Mouse (Mus musculus): ENCODE data around the gene Gm9603. TPM values are rescaled to one million over a fixed set of nuclear protein-coding genes. Genes with fewer than 3 reads are reported as not detected.
"Not testable (repeated sequence)": the region's sequence is repeated elsewhere in the genome, so short reads cannot be mapped to it uniquely, and the experiment has no call there.

The Gm9603 gene
- not detected in 2 replicates for total RNA-seq (2014; rRNA removed)
- not detected in 2 replicates for polyA plus RNA-seq (2015; fragmentation: Nextera tagmentation; extraction: Ambion mirVana)

DNA sequence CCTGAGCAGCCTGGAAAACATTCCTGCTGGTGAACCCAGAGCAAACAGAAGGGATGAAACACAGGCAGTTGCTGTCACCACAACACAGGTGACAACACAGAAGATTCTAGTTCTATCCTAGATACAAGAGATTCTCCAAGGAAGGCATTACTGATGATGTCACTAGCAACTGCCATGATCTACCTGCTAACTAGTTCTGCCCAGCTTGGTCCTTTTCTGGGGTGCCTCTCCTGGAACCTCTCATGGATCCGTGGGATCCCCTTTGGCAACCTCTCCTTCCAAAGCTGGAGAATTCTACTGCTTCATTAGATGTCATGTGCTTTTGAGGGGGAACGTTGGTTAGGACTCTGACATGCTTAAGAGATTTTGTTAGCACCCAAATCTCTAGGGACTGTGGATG lies at the start of gene Gm9603:
Gene Gm9603 (minus strand): TSS at position 101 of the 400 bp plus-strand sequence.
- H3K4me3 ChIP-seq (ENCODE audit: low read depth, low read length); ATAC-seq (ENCODE audit: low FRiP score); H3K9me3 ChIP-seq (ENCODE audit: low read length); DNase-seq (ENCODE audit: low spot score); H3K4me1 ChIP-seq (ENCODE audit: insufficient read depth, low read length); H3K4me2 ChIP-seq (ENCODE audit: low read depth, low read length, poor library complexity, severe bottlenecking); H3K36me3 ChIP-seq (ENCODE audit: insufficient read depth, low read length); H3K9ac ChIP-seq (replicated peaks; ENCODE audit: low read length, poor library complexity, severe bottlenecking); H3K27me3 ChIP-seq (ENCODE audit: insufficient read depth, low read length); H3K27ac ChIP-seq (ENCODE audit: low read depth, low read length): not testable (repeated sequence)
- no CpG with 5 or more reads among the region's 2 CpGs for WGBS

DNA sequence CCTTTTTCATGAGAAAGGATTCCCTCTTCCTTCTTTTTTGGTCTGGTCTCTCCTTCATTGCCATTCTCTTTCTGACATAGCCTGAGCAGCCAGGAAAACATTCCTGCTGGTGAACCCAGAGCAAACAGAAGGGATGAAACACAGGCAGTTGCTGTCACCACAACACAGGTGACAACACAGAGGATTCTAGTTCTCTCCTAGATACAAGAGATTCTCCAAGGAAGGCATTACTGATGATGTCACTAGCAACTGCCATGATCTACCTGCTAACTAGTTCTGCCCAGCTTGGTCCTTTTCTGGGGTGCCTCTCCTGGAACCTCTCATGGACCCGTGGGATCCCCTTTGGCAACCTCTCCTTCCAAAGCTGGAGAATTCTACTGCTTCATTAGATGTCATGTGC lies 54.3 kb downstream of the Gm9603 start, which contains the start of gene Gm8265:
Gene Gm8265 (minus strand): TSS at position 101 of the 400 bp plus-strand sequence.
- WGBS: no CpG with 5 or more reads among the region's 1 CpGs

More for the DNA sequence above, 54.3 kb downstream of the Gm9603 start, which contains the start of gene Gm8265:
- not testable (repeated sequence) for H3K9ac ChIP-seq (replicated peaks; ENCODE audit: low read length, poor library complexity, severe bottlenecking); H3K4me1 ChIP-seq (ENCODE audit: insufficient read depth, low read length); H3K27me3 ChIP-seq (ENCODE audit: insufficient read depth, low read length); H3K9me3 ChIP-seq (ENCODE audit: low read length); DNase-seq (ENCODE audit: low spot score); H3K36me3 ChIP-seq (ENCODE audit: insufficient read depth, low read length); H3K27ac ChIP-seq (ENCODE audit: low read depth, low read length); ATAC-seq (ENCODE audit: low FRiP score); H3K4me3 ChIP-seq (ENCODE audit: low read depth, low read length); H3K4me2 ChIP-seq (ENCODE audit: low read depth, low read length, poor library complexity, severe bottlenecking)

Other genes with a start within 250 kb of the Gm9603 start
- gene Gm3194, start 232.0 kb downstream of the Gm9603 start, total RNA-seq (2014; rRNA removed): 2.7 and 3.1 TPM in 2 replicates
- 0.42 and 3.0 TPM in 2 replicates for gene Gm3194, start 232.0 kb downstream of the Gm9603 start, polyA plus RNA-seq (2015; fragmentation: Nextera tagmentation; extraction: Ambion mirVana)
- not detected in 2 replicates for gene Gm8246, start 209.6 kb downstream of the Gm9603 start, total RNA-seq (2014; rRNA removed)
- gene Gm8246, start 209.6 kb downstream of the Gm9603 start, polyA plus RNA-seq (2015; fragmentation: Nextera tagmentation; extraction: Ambion mirVana): not detected in 2 replicates
- gene Gm3187, start 203.2 kb downstream of the Gm9603 start, total RNA-seq (2014; rRNA removed): 0.19 TPM in 1 of 2 replicates, not detected in the other
- gene Gm3187, start 203.2 kb downstream of the Gm9603 start, polyA plus RNA-seq (2015; fragmentation: Nextera tagmentation; extraction: Ambion mirVana): 0.23 TPM in 1 of 2 replicates, not detected in the other
- gene Gm3488, start 185.8 kb downstream of the Gm9603 start, total RNA-seq (2014; rRNA removed): 7.2 and 14.5 TPM in 2 replicates
- gene Gm3488, start 185.8 kb downstream of the Gm9603 start, polyA plus RNA-seq (2015; fragmentation: Nextera tagmentation; extraction: Ambion mirVana): 17.7 and 19.2 TPM in 2 replicates
- not detected in 2 replicates for gene Gm3532, start 149.0 kb downstream of the Gm9603 start, total RNA-seq (2014; rRNA removed)
- gene Gm3532, start 149.0 kb downstream of the Gm9603 start, polyA plus RNA-seq (2015; fragmentation: Nextera tagmentation; extraction: Ambion mirVana): not detected in 2 replicates
- gene Gm8265, start 54.4 kb downstream of the Gm9603 start, total RNA-seq (2014; rRNA removed): not detected in 2 replicates
- gene Gm8265, start 54.4 kb downstream of the Gm9603 start, polyA plus RNA-seq (2015; fragmentation: Nextera tagmentation; extraction: Ambion mirVana): not detected in 2 replicates
- gene Gm3373, start 54.1 kb upstream of the Gm9603 start, total RNA-seq (2014; rRNA removed): 3.1 TPM in 1 of 2 replicates, not detected in the other
- 0.64 and 1.5 TPM in 2 replicates for gene Gm3373, start 54.1 kb upstream of the Gm9603 start, polyA plus RNA-seq (2015; fragmentation: Nextera tagmentation; extraction: Ambion mirVana)
- gene Gm3383, start 120.5 kb upstream of the Gm9603 start, total RNA-seq (2014; rRNA removed): 2.7 and 3.2 TPM in 2 replicates
- gene Gm3383, start 120.5 kb upstream of the Gm9603 start, polyA plus RNA-seq (2015; fragmentation: Nextera tagmentation; extraction: Ambion mirVana): 5.2 and 5.9 TPM in 2 replicates
- not detected in 2 replicates for gene Gm3424, start 142.9 kb upstream of the Gm9603 start, total RNA-seq (2014; rRNA removed)
- gene Gm3424, start 142.9 kb upstream of the Gm9603 start, polyA plus RNA-seq (2015; fragmentation: Nextera tagmentation; extraction: Ambion mirVana): not detected in 2 replicates
- 0.49 and 1.2 TPM in 2 replicates for gene Gm8237, start 192.9 kb upstream of the Gm9603 start, total RNA-seq (2014; rRNA removed)
- 1.4 and 1.6 TPM in 2 replicates for gene Gm8237, start 192.9 kb upstream of the Gm9603 start, polyA plus RNA-seq (2015; fragmentation: Nextera tagmentation; extraction: Ambion mirVana)

All from midbrain, postnatal 0 days (tissue).